Mouse (Mus musculus): ENCODE measurements around the gene Nagpa. TPM values are rescaled to one million over a fixed set of nuclear protein-coding genes. Genes with fewer than 3 reads are reported as not detected.

The Nagpa gene
- polyA plus RNA-seq, 1 experiment from 2014 or later, result 25.3 TPM

DNA sequence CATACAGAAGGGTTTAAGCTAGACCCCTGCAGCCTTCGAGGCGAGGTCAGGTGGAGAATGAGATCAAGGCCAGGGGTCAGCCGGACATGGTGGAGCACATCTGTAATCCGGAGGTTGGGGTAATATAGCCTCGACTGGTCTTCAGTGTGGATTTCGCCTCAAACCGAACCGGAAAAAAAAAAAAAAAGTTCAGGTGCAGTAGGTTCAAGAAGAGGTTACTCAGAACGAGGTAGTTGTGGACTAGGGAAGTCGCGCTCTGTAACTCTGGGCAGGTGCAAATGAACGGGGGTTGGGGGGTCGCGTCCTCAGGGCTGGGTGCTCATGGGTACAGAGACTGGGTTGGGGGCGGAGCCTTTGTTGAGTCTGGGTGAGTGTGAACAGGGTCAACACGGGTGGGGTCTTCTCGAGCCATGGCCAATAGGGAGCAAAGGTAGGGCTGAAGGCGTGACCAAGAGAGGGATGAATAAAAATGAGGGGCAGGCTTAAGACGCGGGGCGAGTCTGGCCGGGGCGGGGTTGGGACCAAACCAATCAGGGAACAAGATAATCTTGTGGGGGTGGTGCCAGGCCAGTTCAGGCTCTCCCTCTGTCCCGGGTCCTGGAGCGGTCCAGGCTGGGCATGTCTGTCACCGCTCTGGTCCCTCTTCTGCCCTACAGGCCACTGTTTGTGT lies 57.3 kb downstream of the Nagpa start:
- Histone ChIP-seq H3K27me3 (ENCODE audit: insufficient read depth, low read length) (peaks cover 19% of the 10 kb centered on the region; the same call in 1 of the 2 replicates), H3K36me3 (ENCODE audit: insufficient read depth, low read length) (no peaks in the 10 kb centered on the region), H3K9me3 (ENCODE audit: low read length) (no peaks in the 10 kb centered on the region), H3K4me3 (ENCODE audit: low read length) (peak overlapping the region; percentile 41), H3K4me2 (replicated peaks; ENCODE audit: low read depth, low read length) (peak overlapping the region; percentile 65), H3K9ac (replicated peaks; ENCODE audit: low read length) (no peak overlapping the region; the same call in 1 of the 2 replicates), H3K27ac (ENCODE audit: low read length) (no peak overlapping the region), H3K4me1 (ENCODE audit: insufficient read depth, low read length) (peaks cover 10% of the 10 kb centered on the region)
- ATAC-seq (ENCODE audit: low FRiP score, low TSS enrichment), result peak; percentile 97
- WGBS, result 2% methylated on average over 26 of the region's 26 CpGs

- H3K9me3 ChIP-seq (ENCODE audit: low read length), result no peaks in the 10 kb centered on the region
- ATAC-seq (ENCODE audit: low FRiP score, low TSS enrichment), result peak; percentile 24
- peaks cover 19% of the 10 kb centered on the region; the same call in 1 of the 2 replicates for H3K27me3 ChIP-seq (ENCODE audit: insufficient read depth, low read length)
- no peaks in the 10 kb centered on the region for H3K36me3 ChIP-seq (ENCODE audit: insufficient read depth, low read length)
- H3K4me3 ChIP-seq (ENCODE audit: low read length), result no peak overlapping the region
- no peak overlapping the region for H3K9ac ChIP-seq (replicated peaks; ENCODE audit: low read length)
- H3K4me1 ChIP-seq (ENCODE audit: insufficient read depth, low read length), result peaks cover 10% of the 10 kb centered on the region
- H3K27ac ChIP-seq (ENCODE audit: low read length), result no peak overlapping the region
- 0 out of 2 replicates have a peak overlapping the region, but pooled peaks have one; percentile 7 for H3K4me2 ChIP-seq (replicated peaks; ENCODE audit: low read depth, low read length)
- 1% methylated on average over 7 of the region's 7 CpGs for WGBS
Observed at GRCm38 (mm10) chr16:5145570-5145969, 58.2 kb downstream of the Nagpa start.

Small RNA genes within 50 kb of the gene (microRNA-seq; reads per million reads assigned to microRNA genes)
- gene Gm23689, result not detected
- not detected for gene Gm26095
- gene Mir6364, result not detected

Other genes starting within 250 kb of the Nagpa start
- 76.8 and 81.3 TPM in 2 replicates for gene Anks3, start 239.8 kb downstream of the Nagpa start, polyA plus RNA-seq (2015; fragmentation: Nextera tagmentation; extraction: Ambion mirVana)
- gene Sept12, start 206.2 kb downstream of the Nagpa start, polyA plus RNA-seq (2015; fragmentation: Nextera tagmentation; extraction: Ambion mirVana), result 0.06 TPM in 1 of 2 replicates, not detected in the other
- 12.5 and 15.0 TPM in 2 replicates for gene Smim22, start 196.7 kb downstream of the Nagpa start, polyA plus RNA-seq (2015; fragmentation: Nextera tagmentation; extraction: Ambion mirVana)
- gene Rogdi, start 190.5 kb downstream of the Nagpa start, polyA plus RNA-seq (2015; fragmentation: Nextera tagmentation; extraction: Ambion mirVana), result 117 and 123 TPM in 2 replicates
- 172 and 176 TPM in 2 replicates for gene Glyr1, start 154.1 kb downstream of the Nagpa start, polyA plus RNA-seq (2015; fragmentation: Nextera tagmentation; extraction: Ambion mirVana)
- gene Ubn1, start 154.0 kb downstream of the Nagpa start, polyA plus RNA-seq (2015; fragmentation: Nextera tagmentation; extraction: Ambion mirVana), result 17.4 and 20.2 TPM in 2 replicates
- gene Ppl, start 71.6 kb downstream of the Nagpa start, polyA plus RNA-seq (2015; fragmentation: Nextera tagmentation; extraction: Ambion mirVana), result 3.2 and 3.4 TPM in 2 replicates
- 0.06 and 0.09 TPM in 2 replicates for gene Sec14l5, start 56.9 kb downstream of the Nagpa start, polyA plus RNA-seq (2015; fragmentation: Nextera tagmentation; extraction: Ambion mirVana)
- gene AU021092, start 18.3 kb upstream of the Nagpa start, polyA plus RNA-seq (2015; fragmentation: Nextera tagmentation; extraction: Ambion mirVana), result 7.0 and 9.8 TPM in 2 replicates
- gene Alg1, start 29.6 kb upstream of the Nagpa start, polyA plus RNA-seq (2015; fragmentation: Nextera tagmentation; extraction: Ambion mirVana), result 36.4 and 39.3 TPM in 2 replicates
- 36.3 and 39.6 TPM in 2 replicates for gene Eef2kmt, start 52.0 kb upstream of the Nagpa start, polyA plus RNA-seq (2015; fragmentation: Nextera tagmentation; extraction: Ambion mirVana)

Data from kidney, embryonic 16.5 days (tissue).